In the genomic region with DNA sequence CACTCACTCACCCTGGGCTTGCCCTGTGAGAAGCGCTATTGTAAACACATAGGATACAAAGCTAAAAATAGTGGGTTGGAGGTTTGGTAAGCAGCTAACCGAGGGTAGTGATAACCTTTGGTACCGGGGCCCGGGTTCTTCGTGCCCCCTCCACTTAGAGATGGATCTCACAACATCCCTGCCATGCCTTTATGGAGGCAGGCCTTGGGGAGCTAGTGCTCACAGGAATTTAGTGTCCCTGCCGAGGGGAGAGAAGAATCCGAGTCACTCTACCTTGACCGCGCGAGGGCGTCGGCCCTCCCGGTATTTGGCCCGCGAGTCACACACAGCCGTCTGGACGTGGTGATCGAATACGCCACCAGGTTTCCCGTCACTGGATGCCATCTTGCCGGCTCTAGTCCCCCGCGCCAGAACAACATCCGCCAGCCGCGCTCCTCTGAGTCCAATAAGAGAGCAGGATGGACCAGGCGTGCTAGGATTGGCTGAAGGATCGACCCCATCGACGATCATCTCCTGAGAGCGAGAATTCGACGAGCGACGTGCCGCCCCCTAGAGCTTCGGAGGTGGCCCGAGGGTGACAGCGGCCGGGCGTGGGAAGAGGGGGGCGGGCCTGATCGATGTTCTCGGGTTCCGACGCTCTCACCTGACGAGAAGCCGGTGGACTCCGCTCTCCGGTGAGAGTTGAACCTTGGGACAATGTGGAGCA, we compare ENCODE assay signal across 8 mouse cellular contexts. TPM values are rescaled to one million over a fixed set of nuclear protein-coding genes. Genes with fewer than 3 reads are reported as not detected.
DNase-seq lines count a peak whose midpoint lies in the region; ATAC-seq lines count a peak whose summit lies in the region.

A gene (plus strand): TSS at position 374 of the 706 bp plus-strand sequence.

- peak within 1 kb of the TSS; percentile 69 for H3K4me2 ChIP-seq in hindbrain, embryonic 11.5 days (replicated peaks; ENCODE audit: low read depth, low read length)

- no peaks in the 10 kb centered on the region for H3K4me1 ChIP-seq in hindbrain, embryonic 11.5 days (replicated peaks; ENCODE audit: control insufficient read depth, insufficient read depth, low read length)

- H3K9me3 ChIP-seq in hindbrain, embryonic 11.5 days (ENCODE audit: control insufficient read depth, low read length), result no peaks in the 10 kb centered on the region

- peak within 1 kb of the TSS; percentile 71 for H3K9ac ChIP-seq in hindbrain, embryonic 11.5 days (ENCODE audit: low read depth, low read length)

- H3K27ac ChIP-seq in hindbrain, embryonic 11.5 days (ENCODE audit: low read depth, low read length), result no peak within 1 kb of the TSS

- H3K36me3 ChIP-seq in hindbrain, embryonic 11.5 days (ENCODE audit: control insufficient read depth, insufficient read depth, low read length), result no peaks in the 10 kb centered on the region

- ATAC-seq in hindbrain, embryonic 11.5 days (ENCODE audit: low FRiP score), result peak; percentile 99

- DNase-seq in Muller cell, postnatal 12 days (ENCODE audit: inconsistent ontology term), result peak; percentile 96
- peak; percentile 95 for DNase-seq in cerebellum, adult 9-11 months
- DNase-seq in frontal cortex, adult 2 months (ENCODE audit: extremely low spot score in 1 of 2, low spot score in 1 of 2), result peak; percentile 94 to 97
- DNase-seq in hindbrain, embryonic 11.5 days (ENCODE audit: low spot score), result peak; percentile 94
- DNase-seq in layer of hippocampus, postnatal 10 days (ENCODE audit: low spot score in 2 of 2), result peak; percentile 93 to 96
- DNase-seq in lung, postnatal 10 days, result peak; percentile 98
- peak; percentile 92 for DNase-seq in ovary, postnatal 36 days (ENCODE audit: low spot score)
- peak; percentile 94 for DNase-seq in thymus, postnatal 25 days

- WGBS in hindbrain, embryonic 11.5 days, result 1% methylated on average over 50 of the region's 50 CpGs

- H3K4me3 ChIP-seq in hindbrain, embryonic 11.5 days (ENCODE audit: low read depth, low read length), result peak within 1 kb of the TSS; percentile 85

- H3K27me3 ChIP-seq in hindbrain, embryonic 11.5 days (ENCODE audit: control insufficient read depth, insufficient read depth, low read length), result no peaks in the 10 kb centered on the region

RNA-seq across cellular contexts. Expression of the gene that starts here (rescaled TPM):
- polyA plus RNA-seq in frontal cortex, adult 2 months (2012; rRNA removed), result 26.5 and 28.9 TPM in 2 replicates
- 16.7 and 18.5 TPM in 2 replicates for polyA plus RNA-seq in hindbrain, embryonic 11.5 days (2014; fragmentation: Nextera tagmentation; extraction: Ambion mirVana)
- total RNA-seq in layer of hippocampus, postnatal 10 days (2021), result 10 to 100 TPM; 22.9 to 27.5 TPM
